Mouse (Mus musculus) lung, embryonic 16.5 days (tissue): ENCODE data around the gene Rdx. TPM values are rescaled to one million over a fixed set of nuclear protein-coding genes. Genes with fewer than 3 reads are reported as not detected.

ENCODE experiments used
- ATAC-seq: fragments of 200-750 bp; cut with Nextera tagmentation; 2 replicates; pipeline ENCODE4 v1.8.0; 2017; ENCODE audit warnings: low read depth, mild to moderate bottlenecking, moderate library complexity
- H3K27ac ChIP-seq: fragments of 300-500 bp; sonication (generic); 2 replicates; pipeline ENCODE4 v1.5.1; 2014; ENCODE audit warnings: mild to moderate bottlenecking, control low read depth, low read length
- H3K27me3 ChIP-seq: fragments of 300-500 bp; sonication (generic); 2 replicates; pipeline ENCODE4 v1.6.1; 2014; ENCODE audit warnings: low read depth, low read length, mixed read lengths; ENCODE audit not compliant: control insufficient read depth, insufficient read depth
- H3K36me3 ChIP-seq: fragments of 300-500 bp; sonication (generic); 2 replicates; pipeline ENCODE4 v1.6.1; 2014; ENCODE audit warnings: low read length; ENCODE audit not compliant: control insufficient read depth, insufficient read depth
- H3K4me1 ChIP-seq: fragments of 300-500 bp; sonication (generic); replicated peaks from 2 replicates; pipeline ENCODE4 v1.6.1; 2014; ENCODE audit warnings: low read length, mixed read lengths; ENCODE audit not compliant: control insufficient read depth, insufficient read depth
- H3K4me2 ChIP-seq: fragments of 300-500 bp; sonication (generic); 2 replicates; pipeline ENCODE4 v1.6.1; 2014; ENCODE audit warnings: low read depth, low read length, control low read depth
- H3K4me3 ChIP-seq: fragments of 300-500 bp; sonication (generic); 2 replicates; pipeline ENCODE4 v1.5.1; 2014; ENCODE audit warnings: mild to moderate bottlenecking, low read length, control low read depth
- H3K9ac ChIP-seq: fragments of 300-500 bp; sonication (generic); 2 replicates; pipeline ENCODE4 v1.6.1; 2014; ENCODE audit warnings: low read length, control low read depth
- H3K9me3 ChIP-seq: fragments of 300-500 bp; sonication (generic); 2 replicates; pipeline ENCODE4 v1.6.1; 2016; ENCODE audit warnings: low read length; ENCODE audit not compliant: control insufficient read depth
- WGBS: fragments of 180-500 bp; shearing (Covaris S2); extraction: QIAGEN DNeasy Blood & Tissue Kit; methylation state at CpG from one replicate; pipeline ENCODE4 v1.1.7; 2014; 5-methylcytosine and 5-hydroxymethylcytosine counted together
- polyA plus RNA-seq: library from polyadenylated mRNA; unstranded; fragments of >200 nt; fragmentation: Nextera tagmentation; extraction: Ambion mirVana; gene quantifications from 2 replicates; pipeline ENCODE4 v1.2.1, GENCODE M21; 2015

Gene Rdx
- 105 and 115 TPM in 2 replicates for polyA plus RNA-seq

GRCm38 (mm10) chr9:52047129-52047820 lies at the start of gene Rdx:
Gene Rdx (plus strand): TSS chr9:52047173.
- peaks cover 19% of the 10 kb centered on the region for H3K4me1 ChIP-seq
- peak; percentile 29 for ATAC-seq
- H3K27me3 ChIP-seq: no peaks in the 10 kb centered on the region
- no peaks in the 10 kb centered on the region for H3K9me3 ChIP-seq
- peak within 1 kb of the TSS; percentile 99 for H3K9ac ChIP-seq
- H3K4me2 ChIP-seq: peak within 1 kb of the TSS; percentile 72
- H3K27ac ChIP-seq: peak within 1 kb of the TSS; percentile 99
- H3K36me3 ChIP-seq: no peaks in the 10 kb centered on the region
- under 1% methylated on average over 17 of the region's 17 CpGs for WGBS
- H3K4me3 ChIP-seq: peak within 1 kb of the TSS; percentile 91

GRCm38 (mm10) chr9:52003501-52003900 lies 43.5 kb upstream of the Rdx start:
- ATAC-seq: no peak
- Histone ChIP-seq H3K36me3 (no peaks in the 10 kb centered on the region), H3K4me1 (no peaks in the 10 kb centered on the region), H3K27ac (no peak overlapping the region), H3K4me2 (no peak overlapping the region), H3K9me3 (no peaks in the 10 kb centered on the region), H3K4me3 (no peak overlapping the region), H3K27me3 (no peaks in the 10 kb centered on the region), H3K9ac (no peak overlapping the region)
- 29% methylated on average over 4 of the region's 4 CpGs for WGBS

- Histone ChIP-seq H3K36me3 (no peaks in the 10 kb centered on the region), H3K9me3 (no peaks in the 10 kb centered on the region), H3K27ac (no peak overlapping the region), H3K9ac (no peak overlapping the region), H3K4me2 (no peak overlapping the region), H3K27me3 (no peaks in the 10 kb centered on the region), H3K4me1 (no peaks in the 10 kb centered on the region), H3K4me3 (no peak overlapping the region)
- no peak for ATAC-seq
- WGBS: 37% methylated on average over 2 of the region's 2 CpGs
Measured at GRCm38 (mm10) chr9:52007341-52007740, 39.6 kb upstream of the Rdx start.

- ATAC-seq: no peak
- 86% methylated on average over 1 of the region's 1 CpGs for WGBS
Measured at GRCm38 (mm10) chr9:52008511-52008910, 38.5 kb upstream of the Rdx start.

GRCm38 (mm10) chr9:52012311-52012710 lies 34.7 kb upstream of the Rdx start:
- Histone ChIP-seq H3K4me1 (no peaks in the 10 kb centered on the region), H3K4me2 (no peak overlapping the region), H3K27me3 (no peaks in the 10 kb centered on the region), H3K36me3 (no peaks in the 10 kb centered on the region), H3K9me3 (no peaks in the 10 kb centered on the region), H3K27ac (no peak overlapping the region), H3K4me3 (no peak overlapping the region), H3K9ac (no peak overlapping the region)
- WGBS: 95% methylated on average over 1 of the region's 1 CpGs
- no peak for ATAC-seq

More at GRCm38 (mm10) chr9:52008511-52008910, 38.5 kb upstream of the Rdx start:
- Histone ChIP-seq H3K9me3 (no peaks in the 10 kb centered on the region), H3K9ac (no peak overlapping the region), H3K36me3 (no peaks in the 10 kb centered on the region), H3K4me2 (no peak overlapping the region), H3K27me3 (no peaks in the 10 kb centered on the region), H3K4me3 (no peak overlapping the region), H3K4me1 (no peaks in the 10 kb centered on the region), H3K27ac (no peak overlapping the region)

GRCm38 (mm10) chr9:52012781-52013436 lies 34.1 kb upstream of the Rdx start:
- Histone ChIP-seq H3K9me3 (no peaks in the 10 kb centered on the region), H3K27ac (no peak overlapping the region), H3K4me1 (no peaks in the 10 kb centered on the region), H3K36me3 (no peaks in the 10 kb centered on the region), H3K9ac (no peak overlapping the region), H3K4me3 (no peak overlapping the region), H3K27me3 (no peaks in the 10 kb centered on the region), H3K4me2 (no peak overlapping the region)
- 72% methylated on average over 5 of the region's 5 CpGs for WGBS
- no peak for ATAC-seq

- ATAC-seq: no peak
- WGBS: 53% methylated on average over 5 of the region's 5 CpGs
- Histone ChIP-seq H3K9me3 (no peaks in the 10 kb centered on the region), H3K4me2 (no peak overlapping the region), H3K4me3 (no peak overlapping the region), H3K36me3 (no peaks in the 10 kb centered on the region), H3K27ac (no peak overlapping the region), H3K27me3 (no peaks in the 10 kb centered on the region), H3K9ac (no peak overlapping the region), H3K4me1 (no peaks in the 10 kb centered on the region)
Measured at GRCm38 (mm10) chr9:52013900-52014455, 33.0 kb upstream of the Rdx start.

- 64% methylated on average over 3 of the region's 3 CpGs for WGBS
- ATAC-seq: no peak
- Histone ChIP-seq H3K9me3 (no peaks in the 10 kb centered on the region), H3K4me2 (no peak overlapping the region), H3K4me3 (no peak overlapping the region), H3K36me3 (no peaks in the 10 kb centered on the region), H3K4me1 (no peaks in the 10 kb centered on the region), H3K9ac (no peak overlapping the region), H3K27ac (no peak overlapping the region), H3K27me3 (no peaks in the 10 kb centered on the region)
Measured at GRCm38 (mm10) chr9:52017091-52017490, 29.9 kb upstream of the Rdx start.

GRCm38 (mm10) chr9:52017824-52018223 lies 29.1 kb upstream of the Rdx start:
- Histone ChIP-seq H3K36me3 (no peaks in the 10 kb centered on the region), H3K27ac (no peak overlapping the region), H3K9me3 (no peaks in the 10 kb centered on the region), H3K9ac (no peak overlapping the region), H3K27me3 (no peaks in the 10 kb centered on the region), H3K4me1 (no peaks in the 10 kb centered on the region), H3K4me2 (no peak overlapping the region), H3K4me3 (no peak overlapping the region)
- ATAC-seq: no peak
- 69% methylated on average over 2 of the region's 2 CpGs for WGBS
